Mouse (Mus musculus) hindbrain, embryonic 15.5 days (tissue): Measurements from ENCODE around the gene Stpg3. TPM values are rescaled to one million over a fixed set of nuclear protein-coding genes. Genes with fewer than 3 reads are reported as not detected.

Experiments used
- ATAC-seq: fragments of 200-750 bp; cut with Nextera tagmentation; 2 replicates; pipeline ENCODE4 v1.8.0; 2017; ENCODE audit warnings: low read depth, moderate number of reproducible peaks, moderate TSS enrichment; ENCODE audit not compliant: low FRiP score
- H3K27ac ChIP-seq: fragments of 300-500 bp; sonication (generic); replicated peaks from 2 replicates; pipeline ENCODE4 v1.5.1; 2015; ENCODE audit warnings: mild to moderate bottlenecking, inconsistent platforms
- H3K27me3 ChIP-seq: fragments of 300-500 bp; sonication (generic); 2 replicates; pipeline ENCODE4 v1.6.1; 2015; ENCODE audit warnings: control low read depth, inconsistent platforms
- H3K36me3 ChIP-seq: fragments of 300-500 bp; sonication (generic); 2 replicates; pipeline ENCODE4 v1.6.1; 2015; ENCODE audit warnings: control low read depth, inconsistent platforms
- H3K4me1 ChIP-seq: fragments of 300-500 bp; sonication (generic); replicated peaks from 2 replicates; pipeline ENCODE4 v1.6.1; 2015; ENCODE audit warnings: control low read depth, inconsistent platforms
- H3K4me2 ChIP-seq: fragments of 300-500 bp; sonication (generic); 2 replicates; pipeline ENCODE4 v1.6.1; 2015; ENCODE audit warnings: moderate library complexity, mild to moderate bottlenecking, inconsistent platforms
- H3K4me3 ChIP-seq: fragments of 300-500 bp; sonication (generic); 2 replicates; pipeline ENCODE4 v1.5.1; 2015; ENCODE audit warnings: mild to moderate bottlenecking, inconsistent platforms
- H3K9ac ChIP-seq: fragments of 300-500 bp; sonication (generic); 2 replicates; pipeline ENCODE4 v1.6.1; 2015; ENCODE audit warnings: inconsistent platforms
- H3K9me3 ChIP-seq: fragments of 300-500 bp; sonication (generic); 2 replicates; pipeline ENCODE4 v1.6.1; 2016; ENCODE audit warnings: control low read depth, inconsistent platforms
- WGBS: fragments of 180-500 bp; shearing (Covaris S2); methylation state at CpG from one replicate; pipeline ENCODE4 v1.1.7; 2015; 5-methylcytosine and 5-hydroxymethylcytosine counted together
- polyA plus RNA-seq: library from polyadenylated mRNA; unstranded; fragments of >200 nt; fragmentation: Nextera tagmentation; extraction: Ambion mirVana; gene quantifications from 2 replicates; pipeline ENCODE4 v1.2.1, GENCODE M21; 2015

Gene Stpg3
- polyA plus RNA-seq, 1 experiment from 2014 or later: not detected

DNA sequence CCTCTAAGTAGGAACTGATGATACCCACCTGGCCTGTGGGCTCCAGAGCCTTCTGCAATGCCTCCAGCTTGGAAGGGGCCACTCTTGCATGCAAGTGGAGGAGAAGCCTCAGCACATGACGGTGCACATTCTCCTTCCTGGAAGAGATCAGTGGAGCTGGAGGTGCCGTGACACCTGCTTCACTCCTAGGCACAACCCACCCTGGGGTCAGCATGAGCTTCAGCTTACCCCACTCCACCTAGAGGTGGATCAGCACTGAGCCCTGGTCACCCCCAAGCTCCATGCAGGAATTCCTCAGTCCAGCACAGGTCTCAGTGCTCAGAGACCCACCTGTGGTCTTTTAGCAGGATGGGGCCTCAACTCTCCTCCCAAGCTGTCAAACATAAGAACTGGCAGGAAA, 13.8 kb downstream of the Stpg3 start:
- H3K9ac ChIP-seq: no peak overlapping the region
- H3K27ac ChIP-seq: no peak overlapping the region
- peaks cover 57% of the 10 kb centered on the region for H3K36me3 ChIP-seq
- H3K4me3 ChIP-seq: no peak overlapping the region
- WGBS: 100% methylated on average over 2 of the region's 2 CpGs
- peaks cover 21% of the 10 kb centered on the region for H3K27me3 ChIP-seq
- H3K9me3 ChIP-seq: no peaks in the 10 kb centered on the region
- ATAC-seq: no peak
- no peak overlapping the region for H3K4me2 ChIP-seq
- no peaks in the 10 kb centered on the region for H3K4me1 ChIP-seq

DNA sequence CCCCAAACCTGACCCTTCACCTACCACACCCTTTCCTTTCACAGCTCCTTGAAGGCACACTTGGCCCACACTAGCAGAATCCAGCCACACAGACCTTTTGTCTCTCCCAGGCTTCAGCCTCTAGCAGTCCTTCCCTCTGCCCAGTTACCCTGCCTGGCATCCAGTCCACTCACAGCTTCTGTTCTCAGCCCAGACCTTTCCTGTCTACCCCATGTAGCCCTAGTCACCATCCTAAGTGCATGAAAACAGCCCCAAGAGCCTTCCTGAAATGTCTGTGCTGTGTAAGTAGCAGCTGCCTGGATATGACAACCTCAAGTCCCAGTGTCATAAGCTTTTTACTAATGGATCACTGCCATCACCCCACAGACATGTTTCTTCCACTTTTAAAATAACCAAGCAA, 16.5 kb downstream of the Stpg3 start:
- peaks cover 31% of the 10 kb centered on the region for H3K36me3 ChIP-seq

DNA sequence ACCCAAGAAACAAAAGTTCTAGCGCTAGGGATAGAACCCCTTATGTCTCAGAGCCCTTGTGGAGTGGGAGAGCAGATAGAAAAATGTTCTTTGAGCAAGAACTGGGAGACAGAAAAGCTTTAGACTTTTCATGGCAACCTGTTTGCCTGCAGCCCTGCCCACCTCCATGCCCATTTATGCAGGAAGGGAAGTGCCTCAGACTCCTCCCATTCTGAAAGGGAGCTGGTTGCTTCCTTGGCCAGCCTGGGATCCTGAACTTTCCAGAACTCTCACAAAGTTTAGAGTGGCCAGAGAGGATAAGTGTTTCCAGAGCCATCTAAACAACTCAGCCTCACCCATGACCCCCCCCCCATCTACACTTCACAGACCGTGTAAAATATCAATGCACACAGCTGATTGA, 17.2 kb downstream of the Stpg3 start:
- Histone ChIP-seq H3K27ac (no peak overlapping the region), H3K27me3 (peaks cover 37% of the 10 kb centered on the region), H3K4me1 (peaks cover 8% of the 10 kb centered on the region), H3K4me3 (no peak overlapping the region), H3K9me3 (no peaks in the 10 kb centered on the region), H3K4me2 (no peak overlapping the region), H3K9ac (no peak overlapping the region), H3K36me3 (peaks cover 23% of the 10 kb centered on the region)
- ATAC-seq: no peak
- 28% methylated on average over 2 of the region's 2 CpGs for WGBS

More for the DNA sequence above, 16.5 kb downstream of the Stpg3 start:
- no peak overlapping the region for H3K9ac ChIP-seq
- H3K27ac ChIP-seq: no peak overlapping the region
- H3K27me3 ChIP-seq: peaks cover 37% of the 10 kb centered on the region
- H3K4me3 ChIP-seq: no peak overlapping the region
- no peaks in the 10 kb centered on the region for H3K9me3 ChIP-seq
- H3K4me2 ChIP-seq: no peak overlapping the region
- peaks cover 8% of the 10 kb centered on the region for H3K4me1 ChIP-seq
- no peak for ATAC-seq

DNA sequence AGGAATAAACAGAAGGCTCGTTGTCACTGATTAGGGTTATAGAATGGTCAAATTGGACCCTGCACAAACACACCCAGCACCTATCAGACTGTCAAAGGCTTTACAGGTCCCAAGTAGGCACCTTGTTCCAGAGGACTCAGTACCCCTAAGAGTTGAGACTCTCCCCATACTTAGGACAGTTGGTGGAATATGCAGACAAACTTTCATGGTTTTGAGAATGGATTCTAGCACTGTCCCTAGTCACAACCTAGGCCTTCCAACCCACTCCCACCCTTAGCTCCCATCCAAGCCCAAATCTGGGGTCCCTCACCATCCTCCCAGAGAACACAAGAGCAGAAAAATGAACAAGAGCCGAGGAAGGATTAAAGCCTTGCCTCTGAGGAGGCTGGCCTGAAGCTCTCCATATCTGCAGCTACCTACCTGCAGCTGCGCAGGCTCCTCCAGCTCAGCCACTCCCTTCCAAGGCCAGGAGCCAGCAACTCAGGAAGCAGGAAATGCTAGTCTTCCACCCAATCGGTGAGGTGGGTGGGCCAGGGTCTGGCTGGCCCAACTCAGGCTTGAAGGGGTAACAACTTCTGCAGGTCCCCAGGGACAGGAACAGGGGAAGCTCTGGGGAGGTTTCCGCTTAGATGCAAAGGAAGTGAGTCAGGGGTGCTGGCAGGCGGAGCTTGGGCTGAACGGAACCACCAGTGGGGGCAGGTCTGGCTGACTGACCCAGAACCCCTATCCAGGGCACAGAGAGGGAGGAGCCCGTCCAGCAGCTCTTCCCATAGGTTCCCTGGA, 18.1 kb downstream of the Stpg3 start, which contains the start of gene Tor4a:
Gene Tor4a, minus strand, starts transcription at position 715 of the 783 bp plus-strand sequence.
- H3K4me1 ChIP-seq: peaks cover 8% of the 10 kb centered on the region
- peak within 1 kb of the TSS; percentile 22 for H3K4me2 ChIP-seq
- peaks cover 19% of the 10 kb centered on the region for H3K36me3 ChIP-seq
- H3K27me3 ChIP-seq: peaks cover 37% of the 10 kb centered on the region
- H3K4me3 ChIP-seq: no peak within 1 kb of the TSS
- H3K27ac ChIP-seq: no peak within 1 kb of the TSS
- 15% methylated on average over 8 of the region's 8 CpGs for WGBS
- ATAC-seq: 0 out of 2 replicates have a peak, but pooled peaks have one; percentile 16
- H3K9ac ChIP-seq: no peak within 1 kb of the TSS
- H3K9me3 ChIP-seq: no peaks in the 10 kb centered on the region

DNA sequence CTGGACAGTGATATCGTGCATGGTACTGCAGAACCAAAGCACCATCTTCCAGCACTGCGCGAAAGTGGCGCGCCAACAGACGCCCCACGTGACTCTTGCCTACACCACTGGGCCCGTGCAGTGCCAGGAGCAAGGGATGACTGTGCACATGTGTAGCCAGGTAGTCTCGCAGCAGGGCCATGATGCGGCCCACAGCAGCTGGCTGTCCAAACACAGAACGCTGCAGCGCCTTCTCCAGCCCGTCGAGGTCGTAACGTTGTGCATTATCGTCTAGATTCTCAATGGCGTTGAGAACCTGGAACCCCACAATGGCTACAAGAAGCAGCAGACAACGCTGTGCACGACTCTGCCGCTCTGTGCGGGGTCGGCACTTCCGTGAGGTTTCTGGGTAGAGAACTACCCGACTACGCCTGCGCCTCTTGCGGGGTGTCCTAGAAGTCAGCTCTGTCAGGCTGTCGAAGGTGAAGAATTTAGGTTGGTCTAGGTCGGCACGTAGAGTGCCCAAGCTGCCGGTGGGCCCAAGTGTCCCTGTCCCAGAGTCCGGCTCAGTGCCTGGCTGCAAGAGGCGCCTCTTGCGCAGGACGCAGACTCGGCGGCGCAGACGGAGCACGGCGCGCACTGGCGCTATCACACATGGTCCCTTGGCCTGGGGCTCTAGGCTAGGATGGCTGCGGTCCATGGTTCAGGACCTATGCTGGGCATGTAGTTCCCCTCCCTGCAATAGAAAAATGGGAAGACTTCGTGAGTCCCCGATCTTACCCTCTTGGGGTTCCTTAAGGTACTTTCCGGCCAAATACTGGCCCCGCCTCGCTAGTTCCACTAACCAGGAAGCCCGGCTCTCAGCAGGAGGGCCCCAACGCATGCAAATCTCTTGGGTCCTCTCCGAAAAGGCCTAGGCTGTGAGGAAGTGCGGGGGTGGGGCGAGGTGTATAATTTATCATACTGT, 19.0 kb downstream of the Stpg3 start:
- 23% methylated on average over 55 of the region's 55 CpGs for WGBS
- peaks cover 10% of the 10 kb centered on the region for H3K36me3 ChIP-seq
- H3K4me1 ChIP-seq: peaks cover 8% of the 10 kb centered on the region
- peak overlapping the region; percentile 22; the same call in 1 of the 2 replicates for H3K4me2 ChIP-seq
- H3K27me3 ChIP-seq: peaks cover 37% of the 10 kb centered on the region
- no peak for ATAC-seq
- no peaks in the 10 kb centered on the region for H3K9me3 ChIP-seq
- H3K27ac ChIP-seq: no peak overlapping the region
- no peak overlapping the region for H3K4me3 ChIP-seq
- H3K9ac ChIP-seq: no peak overlapping the region

DNA sequence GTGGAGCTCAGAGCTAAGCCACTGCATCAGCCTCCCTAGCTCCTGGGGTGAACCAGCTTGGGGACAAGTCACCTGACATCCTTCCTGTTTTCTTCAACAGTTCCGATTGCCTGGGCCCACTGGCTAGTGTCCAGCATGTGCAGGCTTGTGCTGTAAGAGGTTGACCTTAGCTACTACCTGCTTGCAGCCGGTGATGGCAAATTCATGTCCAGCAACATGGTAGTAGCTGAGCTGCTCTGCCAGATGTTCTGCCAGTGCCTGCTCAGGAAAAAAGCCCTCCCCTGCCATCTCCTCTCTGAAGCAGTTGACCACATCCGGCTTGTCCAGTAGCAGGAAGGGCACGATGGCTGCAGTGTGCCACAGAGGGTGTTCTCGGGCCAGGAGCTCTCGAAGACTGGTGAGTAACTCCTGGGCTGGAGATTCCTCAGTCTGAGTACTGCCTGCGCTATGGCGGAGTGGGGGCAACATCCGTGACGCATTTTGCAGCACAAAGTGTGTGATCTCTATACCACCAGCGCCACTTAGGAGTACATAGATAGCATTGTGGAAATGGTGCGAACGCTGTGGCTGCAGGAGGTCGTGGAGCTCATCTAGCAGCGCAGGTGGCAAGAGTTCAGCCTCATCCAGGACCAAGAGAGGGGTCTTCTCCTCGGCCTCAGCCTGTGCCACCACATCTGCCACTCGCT, 19.8 kb downstream of the Stpg3 start:
- no peak overlapping the region for H3K4me3 ChIP-seq

DNA sequence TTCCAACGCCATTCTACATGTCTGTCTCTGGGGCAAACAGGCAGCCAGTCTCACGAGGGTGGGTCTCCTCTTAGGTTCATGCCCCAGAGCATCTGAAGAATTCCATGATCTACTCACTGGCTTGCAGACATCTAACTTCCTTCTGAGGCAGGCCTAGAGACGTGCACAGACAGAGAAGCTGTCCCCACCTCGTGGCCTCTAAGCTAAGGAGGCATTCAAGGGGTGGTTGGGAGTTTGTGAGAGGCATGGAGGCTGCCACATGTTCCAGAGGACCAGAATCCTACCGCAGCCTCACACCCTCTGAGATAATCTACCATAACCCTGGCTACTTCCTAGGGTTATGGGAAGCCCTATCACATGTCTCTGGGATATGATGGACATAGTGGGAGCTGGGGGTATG, 20.4 kb downstream of the Stpg3 start:
- ATAC-seq: no peak
- Histone ChIP-seq H3K27me3 (peaks cover 37% of the 10 kb centered on the region), H3K4me1 (peaks cover 8% of the 10 kb centered on the region), H3K36me3 (peaks cover under 1% of the 10 kb centered on the region; the same call in 1 of the 2 replicates), H3K9ac (no peak overlapping the region), H3K4me3 (no peak overlapping the region), H3K9me3 (no peaks in the 10 kb centered on the region), H3K4me2 (no peak overlapping the region), H3K27ac (no peak overlapping the region)
- WGBS: 82% methylated on average over 5 of the region's 5 CpGs

More for the DNA sequence above, 19.8 kb downstream of the Stpg3 start:
- no peak for ATAC-seq
- Histone ChIP-seq H3K4me1 (peaks cover 8% of the 10 kb centered on the region), H3K27me3 (peaks cover 37% of the 10 kb centered on the region), H3K9ac (no peak overlapping the region), H3K36me3 (peaks cover 4% of the 10 kb centered on the region; the same call in 1 of the 2 replicates), H3K4me2 (no peak overlapping the region), H3K9me3 (no peaks in the 10 kb centered on the region), H3K27ac (no peak overlapping the region)
- WGBS: 88% methylated on average over 17 of the region's 17 CpGs

DNA sequence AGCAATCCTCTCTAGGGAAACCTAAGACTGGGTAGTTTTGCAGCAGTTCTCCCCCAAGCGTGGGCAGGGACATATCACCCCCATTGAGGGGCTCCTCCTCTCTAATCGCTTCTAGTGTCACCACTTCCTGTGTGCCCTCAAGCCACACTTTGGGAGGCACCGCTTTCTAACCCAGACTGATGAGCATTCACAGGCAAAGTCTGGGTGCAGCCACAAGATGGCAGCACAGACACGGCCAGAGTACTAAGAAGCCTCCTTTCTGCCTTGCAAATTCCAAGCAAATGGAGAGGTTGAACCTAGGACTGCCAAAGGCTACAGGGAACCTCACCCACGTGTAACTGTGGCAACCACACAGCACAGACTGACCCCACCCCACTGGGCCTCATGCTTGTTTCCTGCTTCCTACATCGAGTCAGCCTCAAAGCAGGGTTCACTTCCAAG, 21.1 kb downstream of the Stpg3 start:
- Histone ChIP-seq H3K36me3 (no peaks in the 10 kb centered on the region), H3K27ac (no peak overlapping the region), H3K4me1 (peaks cover 8% of the 10 kb centered on the region), H3K27me3 (peaks cover 37% of the 10 kb centered on the region), H3K4me2 (peak overlapping the region; percentile 15; the same call in 1 of the 2 replicates), H3K9me3 (no peaks in the 10 kb centered on the region), H3K9ac (no peak overlapping the region), H3K4me3 (no peak overlapping the region)
- under 1% methylated on average over 6 of the region's 6 CpGs for WGBS
- ATAC-seq: peak; percentile 72

DNA sequence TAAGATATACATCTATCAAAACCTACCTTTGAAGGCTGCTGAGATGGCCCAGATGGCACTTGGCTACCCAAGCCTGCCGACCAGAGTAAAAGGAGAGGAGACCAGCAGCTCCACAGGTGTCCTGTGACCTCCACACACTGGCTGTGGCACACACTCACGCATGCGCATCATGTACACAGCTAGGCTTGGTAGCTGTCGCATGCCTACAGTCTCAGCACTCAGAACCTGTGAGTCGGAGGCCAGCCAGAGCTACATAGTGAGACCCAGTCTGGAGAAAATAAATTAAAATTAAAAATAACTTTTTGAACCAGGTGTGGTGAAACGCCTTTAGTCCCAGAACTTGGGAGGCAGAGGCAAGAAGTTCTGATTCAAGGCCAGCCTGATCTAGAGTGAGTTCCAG, 26.6 kb downstream of the Stpg3 start:
- Histone ChIP-seq H3K4me3 (no peak overlapping the region), H3K4me1 (peaks cover 31% of the 10 kb centered on the region), H3K9ac (no peak overlapping the region), H3K27ac (no peak overlapping the region), H3K9me3 (no peaks in the 10 kb centered on the region), H3K27me3 (no peaks in the 10 kb centered on the region), H3K36me3 (no peaks in the 10 kb centered on the region), H3K4me2 (no peak overlapping the region)
- 79% methylated on average over 6 of the region's 6 CpGs for WGBS
- no peak for ATAC-seq

DNA sequence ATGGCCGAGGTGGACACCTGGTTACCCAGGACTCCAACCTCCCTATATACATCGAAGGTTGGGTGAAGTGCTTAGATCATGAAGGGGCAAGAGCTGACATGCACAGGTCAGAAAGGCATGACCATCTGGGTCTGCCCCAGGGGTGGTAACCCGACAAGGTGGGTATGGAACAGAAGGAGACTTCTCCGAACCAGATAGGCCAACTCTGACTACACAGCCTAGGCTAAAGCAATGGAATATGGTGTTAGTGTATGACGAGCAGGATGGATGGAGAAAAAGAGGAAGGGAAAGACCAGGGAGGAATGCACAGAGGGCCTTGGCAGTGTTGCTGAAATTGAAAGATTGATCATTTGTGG, 27.9 kb downstream of the Stpg3 start:
- no peak overlapping the region for H3K27ac ChIP-seq
- peak overlapping the region; percentile 84 for H3K4me2 ChIP-seq
- no peaks in the 10 kb centered on the region for H3K9me3 ChIP-seq
- ATAC-seq: no peak
- H3K36me3 ChIP-seq: no peaks in the 10 kb centered on the region
- peak overlapping the region; percentile 47 for H3K4me3 ChIP-seq
- H3K9ac ChIP-seq: no peak overlapping the region
- no peaks in the 10 kb centered on the region for H3K27me3 ChIP-seq
- 27% methylated on average over 5 of the region's 5 CpGs for WGBS
- peaks cover 42% of the 10 kb centered on the region for H3K4me1 ChIP-seq

DNA sequence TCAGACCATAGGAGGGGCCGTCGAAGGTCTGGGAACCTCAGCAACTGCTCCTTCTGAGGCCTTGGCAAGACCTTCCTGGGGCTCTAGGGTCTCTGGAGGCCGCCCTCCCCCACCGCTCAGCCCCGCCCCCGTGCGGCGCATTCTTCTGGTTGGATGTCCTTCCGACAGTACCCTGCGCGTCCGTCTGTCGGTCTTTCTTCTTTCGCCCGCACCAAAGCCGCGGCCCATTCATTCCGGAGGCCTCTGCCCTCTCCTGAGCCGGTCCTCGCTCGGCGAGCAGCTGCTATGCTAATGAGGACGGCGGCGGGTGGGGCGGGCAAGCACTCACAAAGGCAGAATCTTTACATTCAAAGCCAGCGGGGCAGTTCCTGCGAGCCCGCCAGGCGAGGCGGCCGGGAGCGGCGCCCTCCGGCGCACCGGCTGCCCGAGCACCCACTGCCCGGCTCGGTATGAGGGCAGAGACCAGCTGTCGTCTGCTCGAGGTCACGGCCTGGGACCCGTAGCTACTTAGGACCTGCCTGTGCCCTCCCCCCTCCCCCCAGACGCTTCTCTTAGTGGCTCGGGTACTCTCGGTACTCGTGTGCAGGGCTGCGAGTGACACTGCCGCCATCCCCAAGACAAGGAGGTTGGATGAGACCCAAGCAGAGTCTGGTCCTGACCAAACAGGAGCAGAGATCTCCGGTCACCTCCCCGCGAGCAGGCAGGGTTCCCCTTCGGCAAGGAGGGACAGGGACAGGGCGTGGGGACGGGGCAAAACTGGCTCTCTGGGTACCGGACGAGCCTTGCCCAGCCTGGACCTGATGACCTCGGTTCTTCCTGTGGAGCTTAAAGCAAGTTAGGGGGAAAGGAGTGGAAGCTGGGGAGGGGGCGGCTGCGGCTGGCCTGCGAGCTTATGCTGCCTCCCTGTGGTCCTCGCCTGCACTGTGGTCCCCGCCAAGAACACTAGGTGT, 28.5 kb downstream of the Stpg3 start:
- peaks cover 48% of the 10 kb centered on the region for H3K4me1 ChIP-seq
- peak overlapping the region; percentile 47 for H3K4me3 ChIP-seq
- peak overlapping the region; percentile 84 for H3K27ac ChIP-seq
- peak overlapping the region; percentile 56 for H3K9ac ChIP-seq
- H3K9me3 ChIP-seq: no peaks in the 10 kb centered on the region
- WGBS: under 1% methylated on average over 63 of the region's 64 CpGs
- peak; percentile 76 for ATAC-seq
- H3K36me3 ChIP-seq: no peaks in the 10 kb centered on the region
- H3K4me2 ChIP-seq: peak overlapping the region; percentile 84
- H3K27me3 ChIP-seq: no peaks in the 10 kb centered on the region
